Mouse (Mus musculus): ENCODE measurements around the gene Ephx4.
"Not testable (repeated sequence)": the region's sequence is repeated elsewhere in the genome, so short reads cannot be mapped to it uniquely, and the experiment has no call there.

DNA sequence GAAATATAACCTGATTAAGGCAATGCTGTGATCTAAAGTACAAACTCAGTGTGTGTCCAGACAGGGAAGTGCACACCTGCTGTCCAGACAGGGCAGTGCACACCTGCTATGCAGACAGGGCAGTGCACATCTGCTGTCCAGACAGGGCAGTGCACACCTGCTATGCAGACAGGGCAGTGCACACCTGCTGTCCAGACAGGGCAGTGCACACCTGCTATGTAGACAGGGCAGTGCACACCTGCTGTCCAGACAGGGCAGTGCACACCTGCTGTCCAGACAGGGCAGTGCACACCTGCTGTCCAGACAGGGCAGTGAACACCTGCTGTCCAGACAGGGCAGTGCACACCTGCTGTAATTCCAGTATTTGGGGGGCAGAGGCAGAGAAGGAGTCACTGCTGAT, 16.1 kb upstream of the Ephx4 start:
- TF ChIP-seq CTCF (IDR thresholded peaks at IDR 0.05; ENCODE audit: borderline replicate concordance, extremely low read depth, insufficient read depth, insufficient read length); POLR2A (IDR thresholded peaks at IDR 0.05; ENCODE audit: borderline replicate concordance, extremely low read depth, insufficient read depth, insufficient read length, poor library complexity, severe bottlenecking): not testable (repeated sequence)
